Comparison of ENCODE assay signal across 8 mouse cellular contexts in the genomic region with DNA sequence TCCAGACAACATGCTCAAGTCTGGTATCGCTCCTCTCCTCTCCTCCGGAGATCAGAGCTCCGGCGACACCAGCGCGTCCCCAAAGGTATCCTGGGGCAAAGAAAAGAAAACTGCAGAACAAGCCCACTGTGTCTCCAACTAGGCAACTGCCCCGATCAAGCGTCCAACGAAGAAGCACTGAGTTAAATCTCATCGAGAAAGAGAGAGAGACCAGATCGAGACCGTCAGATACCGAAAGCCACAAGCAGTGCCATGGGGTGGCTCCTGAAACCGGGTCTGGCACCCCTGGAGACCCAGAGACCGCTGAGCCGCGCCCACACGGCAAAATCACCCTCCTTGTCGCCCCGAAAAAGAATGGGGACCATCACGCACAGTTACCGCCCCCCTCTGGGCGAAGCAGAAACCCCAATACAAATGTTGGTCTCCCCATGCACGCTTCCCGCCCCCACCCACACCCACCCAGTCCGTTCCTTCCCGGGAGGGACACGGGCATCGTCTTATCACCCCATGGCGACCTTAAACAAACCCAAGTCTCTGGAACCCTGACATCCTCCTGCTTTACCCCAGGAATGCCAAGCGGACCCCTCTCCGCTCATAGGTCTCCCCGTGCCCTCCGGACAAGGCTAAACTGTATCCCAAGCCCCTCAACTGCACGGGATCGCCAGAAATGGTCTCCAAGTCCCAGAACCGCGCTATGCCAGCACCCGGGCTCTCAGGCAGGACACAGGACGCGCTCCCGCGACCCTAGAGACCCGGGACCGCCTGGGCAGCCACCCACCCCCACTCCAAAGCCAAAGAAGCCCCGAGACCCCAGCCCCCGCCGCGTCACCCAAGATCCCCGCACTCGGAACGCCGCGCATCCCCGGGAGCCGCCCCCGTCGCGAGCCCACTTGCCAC. TPM values are rescaled to one million over a fixed set of nuclear protein-coding genes. Genes with fewer than 3 reads are reported as not detected.
A peak's percentile ranks its signal among the peaks of the same experiment; 100 is the strongest.
DNase-seq lines count a peak whose midpoint lies in the region; ATAC-seq lines count a peak whose summit lies in the region.

No protein-coding gene starts in this region.

- peak; percentile 54 for ATAC-seq in neural tube, embryonic 11.5 days (ENCODE audit: insufficient read depth, low FRiP score, low TSS enrichment)
- peak; percentile 33 for ATAC-seq in intestine, embryonic 14.5 days (replicated peaks; ENCODE audit: low FRiP score, low TSS enrichment, low read depth)
- peak; percentile 48 for ATAC-seq in midbrain, embryonic 11.5 days (ENCODE audit: low FRiP score)

- no peaks in the 10 kb centered on the region for H3K27me3 ChIP-seq in neural tube, embryonic 11.5 days (ENCODE audit: control insufficient read depth, insufficient read depth, low read length)
- H3K27me3 ChIP-seq in intestine, embryonic 14.5 days (replicated peaks; ENCODE audit: control insufficient read depth, insufficient read depth, low read length), result no peaks in the 10 kb centered on the region
- H3K27me3 ChIP-seq in midbrain, embryonic 11.5 days (ENCODE audit: control insufficient read depth, insufficient read depth, low read length), result no peaks in the 10 kb centered on the region
- H3K27me3 ChIP-seq in splenic B cell, adult 2 months (ENCODE audit: control insufficient read depth, insufficient read depth, low read length, poor library complexity, severe bottlenecking), result no peaks in the 10 kb centered on the region

- peak overlapping the region; percentile 91 for H3K9ac ChIP-seq in neural tube, embryonic 11.5 days (ENCODE audit: low read length)
- peak overlapping the region; percentile 94 for H3K9ac ChIP-seq in intestine, embryonic 14.5 days (ENCODE audit: low read length)
- peak overlapping the region; percentile 82 for H3K9ac ChIP-seq in midbrain, embryonic 11.5 days (ENCODE audit: low read length)

- no peaks in the 10 kb centered on the region for H3K36me3 ChIP-seq in neural tube, embryonic 11.5 days (ENCODE audit: control insufficient read depth, insufficient read depth, low read length)
- no peaks in the 10 kb centered on the region for H3K36me3 ChIP-seq in intestine, embryonic 14.5 days (ENCODE audit: control insufficient read depth, insufficient read depth, low read length)
- no peaks in the 10 kb centered on the region for H3K36me3 ChIP-seq in midbrain, embryonic 11.5 days (ENCODE audit: control insufficient read depth, insufficient read depth, low read length)
- H3K36me3 ChIP-seq in splenic B cell, adult 2 months (ENCODE audit: control insufficient read depth, insufficient read depth, low read length, poor library complexity, severe bottlenecking), result no peaks in the 10 kb centered on the region

- H3K4me3 ChIP-seq in neural tube, embryonic 11.5 days (ENCODE audit: low read depth, low read length), result peak overlapping the region; percentile 90
- H3K4me3 ChIP-seq in intestine, embryonic 14.5 days (ENCODE audit: low read depth, low read length), result peak overlapping the region; percentile 76
- peak overlapping the region; percentile 78 for H3K4me3 ChIP-seq in midbrain, embryonic 11.5 days (ENCODE audit: low read depth, low read length)

- peak overlapping the region; percentile 87 for H3K27ac ChIP-seq in neural tube, embryonic 11.5 days (ENCODE audit: low read depth, low read length)
- peak overlapping the region; percentile 89 for H3K27ac ChIP-seq in intestine, embryonic 14.5 days (ENCODE audit: low read depth)
- H3K27ac ChIP-seq in midbrain, embryonic 11.5 days (ENCODE audit: low read depth, low read length), result peak overlapping the region; percentile 80

- H3K9me3 ChIP-seq in neural tube, embryonic 11.5 days (ENCODE audit: control insufficient read depth, low read length), result no peaks in the 10 kb centered on the region
- H3K9me3 ChIP-seq in intestine, embryonic 14.5 days (ENCODE audit: control insufficient read depth, low read length), result no peaks in the 10 kb centered on the region
- no peaks in the 10 kb centered on the region for H3K9me3 ChIP-seq in midbrain, embryonic 11.5 days (ENCODE audit: control insufficient read depth, low read length)

- intact Hi-C loops in left cerebral cortex, postnatal 4 days (cut with DNase I), result loop anchor here (10.0 kb wide), 1 partner anchor 93 kb away; no protein-coding TSS in a partner anchor

- under 1% methylated on average over 59 of the region's 59 CpGs for WGBS in neural tube, embryonic 11.5 days
- under 1% methylated on average over 58 of the region's 59 CpGs for WGBS in intestine, embryonic 14.5 days
- WGBS in midbrain, embryonic 11.5 days, result under 1% methylated on average over 56 of the region's 59 CpGs

- H3K4me2 ChIP-seq in neural tube, embryonic 11.5 days (ENCODE audit: low read depth), result peak overlapping the region; percentile 96
- H3K4me2 ChIP-seq in intestine, embryonic 14.5 days (ENCODE audit: low read length), result peak overlapping the region; percentile 95
- peak overlapping the region; percentile 97 for H3K4me2 ChIP-seq in midbrain, embryonic 11.5 days

- peaks cover 4% of the 10 kb centered on the region; the same call in 1 of the 2 replicates for H3K4me1 ChIP-seq in neural tube, embryonic 11.5 days (ENCODE audit: control insufficient read depth, insufficient read depth, low read length)
- H3K4me1 ChIP-seq in intestine, embryonic 14.5 days (replicated peaks; ENCODE audit: control insufficient read depth, insufficient read depth, low read length), result peaks cover 10% of the 10 kb centered on the region
- H3K4me1 ChIP-seq in midbrain, embryonic 11.5 days (ENCODE audit: control insufficient read depth, insufficient read depth, low read length), result peaks cover 5% of the 10 kb centered on the region; the same call in 1 of the 2 replicates

- DNase-seq in neural tube, embryonic 11.5 days (ENCODE audit: low spot score), result peak; percentile 43
- no peak for DNase-seq in neural tube, embryonic 10.5 days (ENCODE audit: extremely low spot score, low spot score)
- DNase-seq in cerebellum, postnatal 14 days, result peak; percentile 67 to 72
- peak; percentile 27 for DNase-seq in gastrocnemius, postnatal 25 days
- peak; percentile 83 for DNase-seq in intestine, embryonic 14.5 days (ENCODE audit: low spot score)
- DNase-seq in left cerebral cortex, postnatal 4 days, result peak; percentile 43
- peak; percentile 95 for DNase-seq in midbrain, embryonic 11.5 days (ENCODE audit: low spot score, missing footprints)
- DNase-seq in splenic B cell, adult 2 months (ENCODE audit: low read depth, low spot score), result peak; percentile 64

RNA-seq across cellular contexts. Expression of gene Glce, which starts 0.7 kb away (rescaled TPM):
- polyA plus RNA-seq in neural tube, embryonic 11.5 days (2014; fragmentation: Nextera tagmentation; extraction: Ambion mirVana), result 24.6 and 28.1 TPM in 2 replicates
- 1 to 10 TPM; 5.5 to 8.3 TPM for total RNA-seq in gastrocnemius, postnatal 25 days (2021)
- polyA plus RNA-seq in intestine, embryonic 14.5 days (2014; fragmentation: Nextera tagmentation; extraction: Ambion mirVana), result 25.2 and 27.8 TPM in 2 replicates
- 10 to 100 TPM; 28.2 to 29.2 TPM for total RNA-seq in left cerebral cortex, postnatal 4 days (2021)
- 19.4 and 22.4 TPM in 2 replicates for polyA plus RNA-seq in midbrain, embryonic 11.5 days (2014; fragmentation: Nextera tagmentation; extraction: Ambion mirVana)
